Mouse (Mus musculus): ENCODE results near the gene Mbd6.

GRCm38 (mm10) chr10:127250810-127251209 lies 38.0 kb downstream of the Mbd6 start:
- TF ChIP-seq CTCF (IDR thresholded peaks at IDR 0.05; ENCODE audit: control insufficient read depth, insufficient read depth, low read length) (no peak), POLR2A (IDR thresholded peaks at IDR 0.05; ENCODE audit: borderline replicate concordance, control insufficient read depth, low read depth, low read length) (no peak)

Data from bone marrow, adult 2 months (tissue).